Mouse (Mus musculus): ENCODE data around the gene Vegfb. TPM values are rescaled to one million over a fixed set of nuclear protein-coding genes. Genes with fewer than 3 reads are reported as not detected.

The Vegfb gene
- 24.3 and 28.8 TPM in 2 replicates for polyA plus RNA-seq (2014; fragmentation: Nextera tagmentation; extraction: Ambion mirVana)

GRCm38 (mm10) chr19:6987061-6987903 lies at the start of gene Vegfb:
Gene Vegfb (minus strand): TSS chr19:6987651.
- peak within 1 kb of the TSS; percentile 70 for H3K27ac ChIP-seq (ENCODE audit: low read depth, low read length)

GRCm38 (mm10) chr19:7034006-7034405 lies 46.6 kb upstream of the Vegfb start:
- no peak overlapping the region for H3K27ac ChIP-seq (ENCODE audit: low read depth, low read length)

More at GRCm38 (mm10) chr19:6987061-6987903, at the start of gene Vegfb:
- H3K27me3 ChIP-seq (replicated peaks; ENCODE audit: control insufficient read depth, insufficient read depth, low read length), result no peaks in the 10 kb centered on the region
- H3K9ac ChIP-seq (ENCODE audit: low read depth, low read length), result peak within 1 kb of the TSS; percentile 86
- no peaks in the 10 kb centered on the region for H3K9me3 ChIP-seq (ENCODE audit: control insufficient read depth, low read length)
- peaks cover 12% of the 10 kb centered on the region; the same call in 1 of the 2 replicates for H3K36me3 ChIP-seq (ENCODE audit: control insufficient read depth, insufficient read depth, low read length)
- peaks cover 20% of the 10 kb centered on the region for H3K4me1 ChIP-seq (replicated peaks; ENCODE audit: control insufficient read depth, insufficient read depth, low read length)
- H3K4me3 ChIP-seq (ENCODE audit: low read depth, low read length), result peak within 1 kb of the TSS; percentile 83
- DNase-seq (ENCODE audit: low spot score), result peak; percentile 74
- peak; percentile 60 for ATAC-seq (replicated peaks; ENCODE audit: low FRiP score)
- peak within 1 kb of the TSS; percentile 89 for H3K4me2 ChIP-seq
- under 1% methylated on average over 69 of the region's 85 CpGs for WGBS

GRCm38 (mm10) chr19:7029531-7029930 lies 42.1 kb upstream of the Vegfb start:
- H3K27me3 ChIP-seq (replicated peaks; ENCODE audit: control insufficient read depth, insufficient read depth, low read length), result no peaks in the 10 kb centered on the region
- no peak overlapping the region for H3K9ac ChIP-seq (ENCODE audit: low read depth, low read length)
- DNase-seq (ENCODE audit: low spot score), result no peak
- no peak overlapping the region for H3K4me2 ChIP-seq
- H3K4me1 ChIP-seq (replicated peaks; ENCODE audit: control insufficient read depth, insufficient read depth, low read length), result no peaks in the 10 kb centered on the region
- peaks cover 72% of the 10 kb centered on the region for H3K36me3 ChIP-seq (ENCODE audit: control insufficient read depth, insufficient read depth, low read length)
- no peak overlapping the region for H3K27ac ChIP-seq (ENCODE audit: low read depth, low read length)
- H3K9me3 ChIP-seq (ENCODE audit: control insufficient read depth, low read length), result no peaks in the 10 kb centered on the region
- no peak overlapping the region for H3K4me3 ChIP-seq (ENCODE audit: low read depth, low read length)
- 95% methylated on average over 5 of the region's 5 CpGs for WGBS
- ATAC-seq (replicated peaks; ENCODE audit: low FRiP score), result no peak

More at GRCm38 (mm10) chr19:7034006-7034405, 46.6 kb upstream of the Vegfb start:
- Histone ChIP-seq H3K27me3 (replicated peaks; ENCODE audit: control insufficient read depth, insufficient read depth, low read length) (no peaks in the 10 kb centered on the region), H3K36me3 (ENCODE audit: control insufficient read depth, insufficient read depth, low read length) (peaks cover 53% of the 10 kb centered on the region), H3K4me2 (no peak overlapping the region), H3K9ac (ENCODE audit: low read depth, low read length) (no peak overlapping the region), H3K4me3 (ENCODE audit: low read depth, low read length) (no peak overlapping the region), H3K4me1 (replicated peaks; ENCODE audit: control insufficient read depth, insufficient read depth, low read length) (peaks cover 17% of the 10 kb centered on the region), H3K9me3 (ENCODE audit: control insufficient read depth, low read length) (no peaks in the 10 kb centered on the region)
- DNase-seq (ENCODE audit: low spot score), result no peak
- 91% methylated on average over 5 of the region's 5 CpGs for WGBS
- no peak for ATAC-seq (replicated peaks; ENCODE audit: low FRiP score)

- H3K27me3 ChIP-seq (replicated peaks; ENCODE audit: control insufficient read depth, insufficient read depth, low read length), result no peaks in the 10 kb centered on the region
- ATAC-seq (replicated peaks; ENCODE audit: low FRiP score) (peak; percentile 19; the same call in 1 of the 2 replicates), DNase-seq (ENCODE audit: low spot score) (no peak)
- H3K9ac ChIP-seq (ENCODE audit: low read depth, low read length), result peak overlapping the region; percentile 81; the same call in 1 of the 2 replicates
- H3K4me3 ChIP-seq (ENCODE audit: low read depth, low read length), result no peak overlapping the region; the same call in 1 of the 2 replicates
- H3K4me1 ChIP-seq (replicated peaks; ENCODE audit: control insufficient read depth, insufficient read depth, low read length), result peaks cover 20% of the 10 kb centered on the region
- H3K27ac ChIP-seq (ENCODE audit: low read depth, low read length), result peak overlapping the region; percentile 88
- WGBS, result 31% methylated on average over 3 of the region's 3 CpGs
- H3K9me3 ChIP-seq (ENCODE audit: control insufficient read depth, low read length), result no peaks in the 10 kb centered on the region
- peak overlapping the region; percentile 75 for H3K4me2 ChIP-seq
- H3K36me3 ChIP-seq (ENCODE audit: control insufficient read depth, insufficient read depth, low read length), result peaks cover 44% of the 10 kb centered on the region
Measured at GRCm38 (mm10) chr19:7020224-7020641, 32.8 kb upstream of the Vegfb start.

- Histone ChIP-seq H3K27ac (ENCODE audit: low read depth, low read length) (peak within 1 kb of the TSS; percentile 88), H3K9me3 (ENCODE audit: control insufficient read depth, low read length) (no peaks in the 10 kb centered on the region), H3K4me3 (ENCODE audit: low read depth, low read length) (peak within 1 kb of the TSS; percentile 61), H3K4me2 (peak within 1 kb of the TSS; percentile 75), H3K27me3 (replicated peaks; ENCODE audit: control insufficient read depth, insufficient read depth, low read length) (no peaks in the 10 kb centered on the region), H3K9ac (ENCODE audit: low read depth, low read length) (peak within 1 kb of the TSS; percentile 81), H3K36me3 (ENCODE audit: control insufficient read depth, insufficient read depth, low read length) (peaks cover 41% of the 10 kb centered on the region), H3K4me1 (replicated peaks; ENCODE audit: control insufficient read depth, insufficient read depth, low read length) (peaks cover 20% of the 10 kb centered on the region)
- WGBS, result 28% methylated on average over 5 of the region's 5 CpGs
- ATAC-seq (replicated peaks; ENCODE audit: low FRiP score) (peak; percentile 77), DNase-seq (ENCODE audit: low spot score) (peak; percentile 71)
Measured at GRCm38 (mm10) chr19:7019191-7019590, 31.7 kb upstream of the Vegfb start, which contains the start of gene Fermt3. Gene Fermt3 (minus strand): TSS chr19:7019469.

- Histone ChIP-seq H3K4me1 (replicated peaks; ENCODE audit: control insufficient read depth, insufficient read depth, low read length) (peaks cover 20% of the 10 kb centered on the region), H3K27me3 (replicated peaks; ENCODE audit: control insufficient read depth, insufficient read depth, low read length) (no peaks in the 10 kb centered on the region), H3K4me2 (peak overlapping the region; percentile 75), H3K4me3 (ENCODE audit: low read depth, low read length) (peak overlapping the region; percentile 61), H3K9ac (ENCODE audit: low read depth, low read length) (peak overlapping the region; percentile 81), H3K36me3 (ENCODE audit: control insufficient read depth, insufficient read depth, low read length) (peaks cover 45% of the 10 kb centered on the region), H3K9me3 (ENCODE audit: control insufficient read depth, low read length) (no peaks in the 10 kb centered on the region), H3K27ac (ENCODE audit: low read depth, low read length) (peak overlapping the region; percentile 88)
- DNase-seq (ENCODE audit: low spot score) (no peak), ATAC-seq (replicated peaks; ENCODE audit: low FRiP score) (no peak)
- WGBS, result 42% methylated on average over 11 of the region's 11 CpGs
Measured at GRCm38 (mm10) chr19:7018546-7018945, 31.1 kb upstream of the Vegfb start.

- Histone ChIP-seq H3K9ac (ENCODE audit: low read depth, low read length) (peak overlapping the region; percentile 81), H3K4me1 (replicated peaks; ENCODE audit: control insufficient read depth, insufficient read depth, low read length) (peaks cover 20% of the 10 kb centered on the region), H3K4me2 (peak overlapping the region; percentile 75), H3K27me3 (replicated peaks; ENCODE audit: control insufficient read depth, insufficient read depth, low read length) (no peaks in the 10 kb centered on the region), H3K4me3 (ENCODE audit: low read depth, low read length) (peak overlapping the region; percentile 61), H3K36me3 (ENCODE audit: control insufficient read depth, insufficient read depth, low read length) (peaks cover 39% of the 10 kb centered on the region), H3K27ac (ENCODE audit: low read depth, low read length) (peak overlapping the region; percentile 88), H3K9me3 (ENCODE audit: control insufficient read depth, low read length) (no peaks in the 10 kb centered on the region)
- ATAC-seq (replicated peaks; ENCODE audit: low FRiP score), result peak; percentile 88
- 42% methylated on average over 12 of the region's 12 CpGs for WGBS
- peak; percentile 66 for DNase-seq (ENCODE audit: low spot score)
Measured at GRCm38 (mm10) chr19:7017541-7018457, 30.3 kb upstream of the Vegfb start.

- H3K4me2 ChIP-seq, result no peak overlapping the region
- no peak overlapping the region for H3K27ac ChIP-seq (ENCODE audit: low read depth, low read length)
- no peak for ATAC-seq (replicated peaks; ENCODE audit: low FRiP score)
- no peaks in the 10 kb centered on the region for H3K27me3 ChIP-seq (replicated peaks; ENCODE audit: control insufficient read depth, insufficient read depth, low read length)
- WGBS, result 91% methylated on average over 20 of the region's 20 CpGs
- H3K4me3 ChIP-seq (ENCODE audit: low read depth, low read length), result no peak overlapping the region
- peaks cover 11% of the 10 kb centered on the region for H3K4me1 ChIP-seq (replicated peaks; ENCODE audit: control insufficient read depth, insufficient read depth, low read length)
- H3K9me3 ChIP-seq (ENCODE audit: control insufficient read depth, low read length), result no peaks in the 10 kb centered on the region
- DNase-seq (ENCODE audit: low spot score), result no peak
- H3K36me3 ChIP-seq (ENCODE audit: control insufficient read depth, insufficient read depth, low read length), result peaks cover 16% of the 10 kb centered on the region
- H3K9ac ChIP-seq (ENCODE audit: low read depth, low read length), result no peak overlapping the region
Measured at GRCm38 (mm10) chr19:7014481-7015135, 27.2 kb upstream of the Vegfb start.
